7 mouse cellular contexts compared by ENCODE assay signal in genomic region chr7:111082822-111083732, GRCm38 (mm10). TPM values are rescaled to one million over a fixed set of nuclear protein-coding genes. Genes with fewer than 3 reads are reported as not detected.
DNase-seq lines count a peak whose midpoint lies in the region; ATAC-seq and TF ChIP-seq lines count a peak whose summit lies in the region.

Gene Eif4g2, minus strand, starts transcription at chr7:111083030.

- H3K27me3 ChIP-seq in embryonic facial prominence, embryonic 10.5 days (replicated peaks; ENCODE audit: low read depth, poor library complexity, severe bottlenecking) = no peaks in the 10 kb centered on the region
- H3K27me3 ChIP-seq in intestine, postnatal 0 days (replicated peaks; ENCODE audit: control insufficient read depth, insufficient read depth, low read length) = no peaks in the 10 kb centered on the region
- H3K27me3 ChIP-seq in midbrain, embryonic 12.5 days = no peaks in the 10 kb centered on the region
- H3K27me3 ChIP-seq in small intestine, adult 2 months (ENCODE audit: control insufficient read depth, insufficient read depth, low read length) = no peaks in the 10 kb centered on the region

- peak; percentile 99 for ATAC-seq in intestine, postnatal 0 days
- peak; percentile 99 for ATAC-seq in midbrain, embryonic 12.5 days (ENCODE audit: low FRiP score, low read depth)

- peak within 1 kb of the TSS; percentile 100 for H3K9ac ChIP-seq in intestine, postnatal 0 days (ENCODE audit: low read depth, low read length)
- H3K9ac ChIP-seq in midbrain, embryonic 12.5 days (replicated peaks) = peak within 1 kb of the TSS; percentile 100

- under 1% methylated on average over 70 of the region's 70 CpGs for WGBS in embryonic facial prominence, embryonic 10.5 days
- under 1% methylated on average over 67 of the region's 70 CpGs for WGBS in intestine, postnatal 0 days
- WGBS in midbrain, embryonic 12.5 days = under 1% methylated on average over 68 of the region's 70 CpGs
- under 1% methylated on average over 70 of the region's 70 CpGs for WGBS in small intestine, adult 2 months

- peaks cover 23% of the 10 kb centered on the region for H3K4me1 ChIP-seq in embryonic facial prominence, embryonic 10.5 days
- 0 out of 2 replicates have a peak, but pooled peaks cover 5% of the 10 kb centered on the region for H3K4me1 ChIP-seq in intestine, postnatal 0 days (replicated peaks; ENCODE audit: control insufficient read depth, insufficient read depth, low read length)
- H3K4me1 ChIP-seq in midbrain, embryonic 12.5 days = peaks cover 23% of the 10 kb centered on the region
- H3K4me1 ChIP-seq in small intestine, adult 2 months (ENCODE audit: control insufficient read depth, insufficient read depth, insufficient read length, low read length) = no peaks in the 10 kb centered on the region; the same call in 1 of the 2 replicates

- no peaks in the 10 kb centered on the region for H3K9me3 ChIP-seq in embryonic facial prominence, embryonic 10.5 days
- H3K9me3 ChIP-seq in intestine, postnatal 0 days (ENCODE audit: control insufficient read depth) = no peaks in the 10 kb centered on the region
- H3K9me3 ChIP-seq in midbrain, embryonic 12.5 days = no peaks in the 10 kb centered on the region

- no peak for TF ChIP-seq CTCF in intestine, postnatal 0 days (IDR thresholded peaks at IDR 0.05; ENCODE audit: low read depth)
- TF ChIP-seq CTCF in small intestine, adult 2 months (IDR thresholded peaks at IDR 0.05; ENCODE audit: extremely low read depth, insufficient read length, insufficient replicate concordance, low read depth, low read length) = no peak

- H3K4me3 ChIP-seq in embryonic facial prominence, embryonic 10.5 days = peak within 1 kb of the TSS; percentile 91
- H3K4me3 ChIP-seq in intestine, postnatal 0 days (ENCODE audit: low read depth, low read length) = peak within 1 kb of the TSS; percentile 95
- peak within 1 kb of the TSS; percentile 99 for H3K4me3 ChIP-seq in midbrain, embryonic 12.5 days
- H3K4me3 ChIP-seq in small intestine, adult 2 months (ENCODE audit: low read depth, low read length) = peak within 1 kb of the TSS; percentile 96

- H3K27ac ChIP-seq in embryonic facial prominence, embryonic 10.5 days (replicated peaks) = peak within 1 kb of the TSS; percentile 100
- peak within 1 kb of the TSS; percentile 99 for H3K27ac ChIP-seq in intestine, postnatal 0 days (ENCODE audit: low read depth, low read length)
- H3K27ac ChIP-seq in midbrain, embryonic 12.5 days (replicated peaks) = peak within 1 kb of the TSS; percentile 100
- peak within 1 kb of the TSS; percentile 98 for H3K27ac ChIP-seq in small intestine, adult 2 months (ENCODE audit: insufficient read depth, low read depth, low read length)

- intact Hi-C loops in left cerebral cortex, postnatal 4 days (cut with DNase I) = loop anchor here (5.0 to 10.0 kb wide), 2 partner anchors 39 to 92 kb away; no protein-coding TSS in a partner anchor

- peak; percentile 99 for DNase-seq in adrenal gland, postnatal 10 days
- DNase-seq in embryonic facial prominence, embryonic 10.5 days (ENCODE audit: low spot score) = peak; percentile 99
- DNase-seq in gonadal fat pad, adult 2 months (ENCODE audit: low read depth) = peak; percentile 71
- peak; percentile 99 for DNase-seq in left cerebral cortex, postnatal 4 days

- peak within 1 kb of the TSS; percentile 77 for H3K4me2 ChIP-seq in intestine, postnatal 0 days (replicated peaks; ENCODE audit: low read depth)
- peak within 1 kb of the TSS; percentile 76 for H3K4me2 ChIP-seq in midbrain, embryonic 12.5 days (replicated peaks)

- peaks cover 36% of the 10 kb centered on the region for H3K36me3 ChIP-seq in embryonic facial prominence, embryonic 10.5 days (replicated peaks)
- peaks cover 30% of the 10 kb centered on the region for H3K36me3 ChIP-seq in intestine, postnatal 0 days (ENCODE audit: control insufficient read depth, insufficient read depth)
- peaks cover 33% of the 10 kb centered on the region for H3K36me3 ChIP-seq in midbrain, embryonic 12.5 days
- peaks cover 29% of the 10 kb centered on the region for H3K36me3 ChIP-seq in small intestine, adult 2 months (ENCODE audit: control insufficient read depth, insufficient read depth, low read length)

- TF ChIP-seq POLR2A in small intestine, adult 2 months (IDR thresholded peaks at IDR 0.05; ENCODE audit: low read depth, low read length) = peak; percentile 99

RNA-seq across cellular contexts. Expression of gene Eif4g2, which starts in this region (rescaled TPM):
- 100 to 1,000 TPM; 860 to 869 TPM for total RNA-seq in adrenal gland, postnatal 10 days (2021)
- 1,371 TPM in 2 replicates for polyA plus RNA-seq in embryonic facial prominence, embryonic 10.5 days (2016; fragmentation: Nextera tagmentation; extraction: Ambion mirVana)
- 159 and 165 TPM in 2 replicates for polyA plus RNA-seq in gonadal fat pad, adult 2 months (2012; rRNA removed)
- polyA plus RNA-seq in intestine, postnatal 0 days (2015; fragmentation: Nextera tagmentation; extraction: Ambion mirVana) = 326 and 352 TPM in 2 replicates
- total RNA-seq in left cerebral cortex, postnatal 4 days (2021) = 1,000 to 10,000 TPM; 1,288 to 1,328 TPM
- 1,594 and 1,624 TPM in 2 replicates for polyA plus RNA-seq in midbrain, embryonic 12.5 days (2016; fragmentation: Nextera tagmentation; extraction: Ambion mirVana)
- 17.3 and 28.7 TPM in 2 replicates for polyA plus RNA-seq in small intestine, adult 2 months (2012; rRNA removed)

Comparison
In these comparisons a context has a peak if more than half of its experiments do, and no peak if none do; other contexts are left out.
1. Peak in every context shown above with its lines: DNase-seq, ATAC-seq, H3K4me3 ChIP-seq and H3K27ac ChIP-seq.